Mouse (Mus musculus) lung, adult 2 months (tissue): ENCODE measurements around the gene Azin2.

ENCODE experiments used
- CTCF ChIP-seq: fragments of 200-500 bp; IDR thresholded peaks from 2 replicates; pipeline ENCODE4 v1.5.1; 2011; ENCODE audit warnings: mild to moderate bottlenecking, low read length, control low read depth; ENCODE audit not compliant: insufficient read depth
- POLR2A ChIP-seq: fragments of 200-500 bp; IDR thresholded peaks from 2 replicates; pipeline ENCODE4 v1.6.1; 2011; ENCODE audit warnings: low read depth, mild to moderate bottlenecking, control low read depth, low read length, borderline replicate concordance; ENCODE audit errors: extremely low read depth

- no peak for TF ChIP-seq POLR2A
- TF ChIP-seq CTCF, result no peak
Observed at GRCm38 (mm10) chr4:128992176-128992575, 29.9 kb upstream of the Azin2 start.
